Mouse (Mus musculus) stomach, postnatal 0 days (tissue): ENCODE measurements around the gene Micu2. TPM values are rescaled to one million over a fixed set of nuclear protein-coding genes. Genes with fewer than 3 reads are reported as not detected.
A peak's percentile ranks its signal among the peaks of the same experiment; 100 is the strongest.

Experiments used
- ATAC-seq: fragments of 200-750 bp; cut with Nextera tagmentation; 2 replicates; pipeline ENCODE4 v1.8.0; 2017; ENCODE audit not compliant: low FRiP score, low TSS enrichment
- DNase-seq: peaks from one replicate; pipeline ENCODE4 v3.0.0-alpha.2; 2016; ENCODE audit warnings: low spot score
- H3K27ac ChIP-seq: fragments of 300-500 bp; sonication (generic); replicated peaks from 2 replicates; pipeline ENCODE4 v1.5.1; 2014; ENCODE audit warnings: mild to moderate bottlenecking, control low read depth
- H3K27me3 ChIP-seq: fragments of 300-500 bp; sonication (generic); 2 replicates; pipeline ENCODE4 v1.6.1; 2014; ENCODE audit warnings: low read length; ENCODE audit not compliant: control insufficient read depth, insufficient read depth
- H3K36me3 ChIP-seq: fragments of 300-500 bp; sonication (generic); 2 replicates; pipeline ENCODE4 v1.6.1; 2014; ENCODE audit warnings: low read length, mixed read lengths; ENCODE audit not compliant: control insufficient read depth, insufficient read depth
- H3K4me1 ChIP-seq: fragments of 300-500 bp; sonication (generic); replicated peaks from 2 replicates; pipeline ENCODE4 v1.6.1; 2014; ENCODE audit warnings: antibody characterized with exemption; ENCODE audit not compliant: control insufficient read depth, insufficient read depth
- H3K4me2 ChIP-seq: fragments of 300-500 bp; sonication (generic); replicated peaks from 2 replicates; pipeline ENCODE4 v1.6.1; 2014; ENCODE audit warnings: low read depth, mild to moderate bottlenecking, control low read depth, moderate library complexity
- H3K4me3 ChIP-seq: fragments of 300-500 bp; sonication (generic); 2 replicates; pipeline ENCODE4 v1.5.1; 2014; ENCODE audit warnings: low read depth, low read length, control low read depth
- H3K9ac ChIP-seq: fragments of 300-500 bp; sonication (generic); 2 replicates; pipeline ENCODE4 v1.6.1; 2014; ENCODE audit warnings: mild to moderate bottlenecking, low read length, control low read depth, mixed read lengths
- H3K9me3 ChIP-seq: fragments of 300-500 bp; sonication (generic); 2 replicates; pipeline ENCODE4 v1.6.1; 2016; ENCODE audit warnings: low read length; ENCODE audit not compliant: control insufficient read depth
- CTCF ChIP-seq: IDR thresholded peaks from 2 replicates; pipeline ENCODE4 v1.5.1; 2016; ENCODE audit warnings: antibody characterized with exemption, low read depth, mild to moderate bottlenecking, moderate library complexity
- EP300 ChIP-seq: optimal IDR thresholded peaks from 2 replicates; pipeline ENCODE3; 2016; ENCODE audit warnings: antibody characterized with exemption
- WGBS: fragments of 180-500 bp; shearing (Covaris S2); extraction: QIAGEN DNeasy Blood & Tissue Kit; methylation state at CpG from one replicate; pipeline ENCODE4 v1.1.7; 2014; 5-methylcytosine and 5-hydroxymethylcytosine counted together
- polyA plus RNA-seq: library from polyadenylated mRNA; unstranded; fragments of >200 nt; fragmentation: Nextera tagmentation; extraction: Ambion mirVana; gene quantifications from 2 replicates; pipeline ENCODE4 v1.2.1, GENCODE M21; 2015

Micu2 gene
- polyA plus RNA-seq: 71.8 and 76.4 TPM in 2 replicates

GRCm38 (mm10) chr14:57998526-57999401 lies at the start of gene Micu2:
TSS of gene Micu2 (minus strand) at chr14:57999262.
- TF ChIP-seq CTCF (no peak), EP300 (peak; percentile 98)
- H3K27ac ChIP-seq: peak within 1 kb of the TSS; percentile 95
- peak within 1 kb of the TSS; percentile 87 for H3K4me2 ChIP-seq
- H3K4me1 ChIP-seq: no peaks in the 10 kb centered on the region
- ATAC-seq (peak; percentile 96), DNase-seq (peak; percentile 87)
- H3K9ac ChIP-seq: peak within 1 kb of the TSS; percentile 95
- peak within 1 kb of the TSS; percentile 87 for H3K4me3 ChIP-seq
- no peaks in the 10 kb centered on the region for H3K27me3 ChIP-seq
- no peaks in the 10 kb centered on the region for H3K36me3 ChIP-seq
- WGBS: 2% methylated on average over 57 of the region's 76 CpGs
- H3K9me3 ChIP-seq: no peaks in the 10 kb centered on the region

GRCm38 (mm10) chr14:58046639-58047284 lies 47.7 kb upstream of the Micu2 start:
- Histone ChIP-seq H3K36me3 (no peaks in the 10 kb centered on the region), H3K27me3 (no peaks in the 10 kb centered on the region), H3K9ac (no peak overlapping the region), H3K9me3 (no peaks in the 10 kb centered on the region), H3K4me1 (no peaks in the 10 kb centered on the region), H3K4me2 (no peak overlapping the region), H3K4me3 (no peak overlapping the region), H3K27ac (0 out of 2 replicates have a peak overlapping the region, but pooled peaks have one; percentile 18)
- DNase-seq: peak; percentile 61
- 53% methylated on average over 4 of the region's 4 CpGs for WGBS
- TF ChIP-seq EP300: no peak
- TF ChIP-seq CTCF: no peak
- ATAC-seq: peak; percentile 93

- Histone ChIP-seq H3K4me3 (no peak overlapping the region), H3K9me3 (no peaks in the 10 kb centered on the region), H3K4me2 (no peak overlapping the region), H3K4me1 (no peaks in the 10 kb centered on the region), H3K27me3 (no peaks in the 10 kb centered on the region), H3K36me3 (no peaks in the 10 kb centered on the region), H3K9ac (no peak overlapping the region), H3K27ac (no peak overlapping the region)
- 70% methylated on average over 6 of the region's 6 CpGs for WGBS
- DNase-seq: no peak
- no peak for ATAC-seq
- TF ChIP-seq EP300: no peak
- TF ChIP-seq CTCF: no peak
Observed at GRCm38 (mm10) chr14:58036174-58036573, 37.1 kb upstream of the Micu2 start.

- Histone ChIP-seq H3K9me3 (no peaks in the 10 kb centered on the region), H3K4me2 (no peak overlapping the region), H3K36me3 (no peaks in the 10 kb centered on the region), H3K4me3 (no peak overlapping the region), H3K27ac (no peak overlapping the region), H3K27me3 (no peaks in the 10 kb centered on the region), H3K9ac (no peak overlapping the region), H3K4me1 (no peaks in the 10 kb centered on the region)
- WGBS: 6% methylated on average over 8 of the region's 8 CpGs
- ATAC-seq (no peak), DNase-seq (peak; percentile 59)
- TF ChIP-seq CTCF (peak; percentile 85), EP300 (no peak)
Observed at GRCm38 (mm10) chr14:58034567-58034966, 35.5 kb upstream of the Micu2 start.

GRCm38 (mm10) chr14:58018869-58019268 lies 19.8 kb upstream of the Micu2 start:
- ATAC-seq (no peak), DNase-seq (peak; percentile 62)
- Histone ChIP-seq H3K27ac (no peak overlapping the region), H3K9me3 (no peaks in the 10 kb centered on the region), H3K4me2 (no peak overlapping the region), H3K36me3 (no peaks in the 10 kb centered on the region), H3K4me3 (no peak overlapping the region), H3K9ac (no peak overlapping the region), H3K27me3 (no peaks in the 10 kb centered on the region), H3K4me1 (no peaks in the 10 kb centered on the region)
- TF ChIP-seq EP300: no peak
- peak; percentile 83 for TF ChIP-seq CTCF
- 46% methylated on average over 2 of the region's 2 CpGs for WGBS
